Mouse (Mus musculus) testis, postnatal 14 days (tissue): Measurements from ENCODE around the gene Psmc3.

Experiments
- DNase-seq: peaks from one replicate; pipeline ENCODE4 v3.0.0; 2021; ENCODE audit warnings: low spot score

Psmc3 gene

DNA sequence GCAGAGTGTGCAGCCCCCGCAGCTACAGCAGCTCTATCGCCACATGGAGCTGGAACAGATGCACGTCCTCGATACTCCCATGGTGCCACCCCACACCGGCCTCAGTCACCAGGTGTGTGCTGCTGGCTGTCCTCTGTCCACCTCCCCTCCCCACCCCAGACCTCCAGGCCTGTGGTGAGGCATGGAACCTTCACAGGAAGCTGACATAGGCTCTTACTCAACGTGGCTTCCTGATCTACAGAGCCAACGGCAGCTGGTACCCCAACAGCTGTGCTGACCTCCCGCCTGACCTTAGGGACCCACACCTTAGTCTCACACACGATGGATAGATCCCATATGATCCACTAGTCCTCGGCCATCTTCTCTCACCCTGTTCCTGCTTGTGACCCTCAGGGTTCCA is 59.5 kb downstream of the Psmc3 start:
- no peak for DNase-seq

DNA sequence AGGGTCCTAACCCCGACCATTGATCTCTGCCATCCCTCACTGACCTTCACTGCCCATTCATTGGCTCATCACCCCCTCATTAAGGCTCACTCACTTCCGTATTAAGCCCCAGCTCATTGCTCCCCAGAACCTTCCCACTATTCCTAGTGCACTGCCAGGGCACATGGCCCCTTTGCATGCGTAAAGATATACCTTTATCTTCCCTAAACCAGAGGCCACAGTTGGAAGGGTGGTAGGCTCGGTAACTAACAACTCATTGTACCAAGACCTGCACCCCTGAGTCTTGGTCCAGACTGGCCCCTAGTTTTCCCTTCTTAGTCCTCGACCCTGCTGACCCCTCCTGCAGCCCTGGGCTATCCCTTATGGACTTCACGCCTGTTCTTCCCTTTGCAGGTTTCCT is 60.0 kb downstream of the Psmc3 start:
- no peak for DNase-seq

DNA sequence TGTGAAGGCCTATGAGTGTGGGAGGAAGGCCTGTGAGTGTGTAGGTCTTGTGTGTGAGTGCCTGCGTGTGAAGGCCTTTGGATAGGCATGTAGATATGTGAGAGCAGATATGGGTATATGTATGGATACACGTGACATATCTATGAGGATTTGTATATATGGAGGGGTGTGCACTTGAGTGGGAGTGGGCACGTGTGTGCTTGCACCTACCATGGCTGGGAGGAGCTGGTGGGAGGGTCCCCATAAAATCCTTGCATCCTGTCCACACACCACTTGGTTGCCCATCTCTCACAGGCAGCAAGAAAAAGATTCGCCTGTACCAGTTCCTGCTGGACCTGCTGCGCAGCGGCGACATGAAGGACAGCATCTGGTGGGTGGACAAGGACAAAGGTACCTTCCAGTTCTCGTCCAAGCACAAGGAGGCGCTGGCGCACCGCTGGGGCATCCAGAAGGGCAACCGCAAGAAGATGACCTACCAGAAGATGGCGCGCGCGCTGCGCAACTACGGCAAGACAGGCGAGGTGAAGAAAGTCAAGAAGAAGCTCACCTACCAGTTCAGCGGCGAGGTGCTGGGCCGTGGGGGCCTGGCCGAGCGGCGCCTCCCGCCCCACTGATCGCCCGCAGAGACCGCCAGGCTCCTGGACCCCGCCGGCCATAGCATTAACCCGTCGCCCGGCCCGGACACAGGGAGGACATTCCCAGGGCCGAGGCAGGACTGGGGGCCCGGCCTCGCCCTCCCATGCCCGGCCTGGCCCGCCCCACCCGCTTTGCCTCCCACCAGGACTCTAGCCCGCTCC is 61.2 kb downstream of the Psmc3 start:
- DNase-seq: peak; percentile 86

DNA sequence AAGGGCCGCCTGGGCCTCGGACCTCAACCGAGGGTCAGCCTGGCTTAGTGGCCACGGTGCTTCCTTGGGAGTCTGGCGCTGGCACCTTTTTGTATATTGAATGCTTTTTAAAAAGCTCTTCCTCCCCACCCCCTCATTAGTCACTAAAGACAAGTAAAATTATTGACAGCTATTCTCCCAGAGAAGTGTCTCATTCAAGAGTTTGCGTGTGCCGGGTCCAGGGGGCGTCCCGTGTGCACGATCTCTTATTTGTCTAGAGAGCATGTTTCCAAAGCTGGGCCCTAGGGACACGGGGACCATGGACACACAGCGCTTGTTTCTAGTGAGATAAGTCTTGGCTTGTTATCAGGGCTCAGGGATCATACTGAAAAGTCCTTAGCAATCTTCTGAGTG is 61.8 kb downstream of the Psmc3 start:
- DNase-seq: no peak
